In the genomic region with DNA sequence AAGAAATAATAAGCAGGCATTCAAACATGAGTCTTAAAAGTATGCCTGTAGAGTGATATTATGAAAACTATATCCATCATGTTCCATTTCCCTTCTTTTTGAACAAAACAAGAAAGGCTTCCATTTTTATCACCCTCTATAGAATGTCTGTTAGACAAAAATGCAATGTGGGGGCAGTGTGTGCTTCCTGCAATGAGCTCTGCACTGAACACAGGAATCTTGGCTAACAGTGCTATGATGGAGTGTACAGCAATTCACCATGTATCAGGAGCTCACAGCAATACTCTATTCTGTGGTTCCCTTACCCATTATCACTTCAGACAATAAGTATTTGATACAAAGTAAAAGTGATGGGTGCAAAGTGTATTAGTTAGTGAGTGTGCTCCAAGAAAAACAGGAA, we compare ENCODE assay signal across 23 mouse cellular contexts.
A peak's percentile ranks its signal among the peaks of the same experiment; 100 is the strongest.
DNase-seq lines count a peak whose midpoint lies in the region; ATAC-seq and TF ChIP-seq lines count a peak whose summit lies in the region.
"Had no signal": no experiment of that assay in that cellular context is flagged by ENCODE, and none has a peak within 500 bp of the region (broad histone marks: within the 10 kb centered on the region; RNA-seq: fewer than 3 reads in every experiment).

No protein-coding gene starts in this region.

- TF ChIP-seq CTCF in forebrain, postnatal 0 days (IDR thresholded peaks at IDR 0.05; ENCODE audit: low read depth), result no peak
- TF ChIP-seq CTCF in left cerebral cortex, adult 2 months (IDR thresholded peaks at IDR 0.05), result no peak

- H3K9me3 ChIP-seq in forebrain, postnatal 0 days (ENCODE audit: low read length), result no peaks in the 10 kb centered on the region
- H3K9me3 ChIP-seq in forebrain, embryonic 11.5 days (ENCODE audit: control insufficient read depth, low read length), result no peaks in the 10 kb centered on the region
- H3K9me3 ChIP-seq: forebrain, embryonic 10.5 days; G1E; hindbrain, embryonic 13.5 days had no signal

- DNase-seq in forebrain, postnatal 0 days, result peak; percentile 5
- no peak for DNase-seq in forebrain, embryonic 11.5 days (ENCODE audit: low spot score)
- no peak for DNase-seq in left cerebral cortex, adult 2 months (ENCODE audit: extremely low spot score in 1 of 2, low spot score in 2 of 2)
- DNase-seq in left cerebral cortex, postnatal 10 days (ENCODE audit: extremely low spot score in 1 of 2, low spot score in 2 of 2), result no peak
- peak; percentile 58 for DNase-seq in brain, adult 2 months (ENCODE audit: low read depth, low spot score)
- no peak for DNase-seq in adrenal gland, adult 2 months
- DNase-seq: adrenal gland, postnatal 10 days; adrenal gland, postnatal 36 days; B cell, adult 2 months; cerebellum, adult 11-12 months; cerebellum, adult 8-10 months; gastrocnemius, adult 2 months; gastrocnemius, postnatal 14 days; heart, adult 11 months; kidney, adult 18-20 months had no signal

- no peaks in the 10 kb centered on the region for H3K27me3 ChIP-seq in forebrain, postnatal 0 days (ENCODE audit: insufficient read depth, low read length)
- no peaks in the 10 kb centered on the region for H3K27me3 ChIP-seq in forebrain, embryonic 11.5 days (ENCODE audit: control insufficient read depth, insufficient read depth, low read length)
- H3K27me3 ChIP-seq: CH12.LX; hindbrain, embryonic 13.5 days had no signal

- no peak overlapping the region for H3K4me2 ChIP-seq in forebrain, postnatal 0 days (ENCODE audit: low read depth)
- no peak overlapping the region for H3K4me2 ChIP-seq in forebrain, embryonic 11.5 days (ENCODE audit: low read depth, low read length, severe bottlenecking)
- H3K4me2 ChIP-seq: heart, embryonic 11.5 days; hindbrain, embryonic 13.5 days had no signal

- no peak for ATAC-seq in forebrain, postnatal 0 days
- no peak for ATAC-seq in forebrain, embryonic 11.5 days (replicated peaks; ENCODE audit: low FRiP score)
- ATAC-seq: hindbrain, embryonic 16.5 days; inflammation-experienced regulatory T-cells, adult 6 months; intestine, embryonic 16.5 days had no signal

- H3K4me1 ChIP-seq in forebrain, postnatal 0 days (ENCODE audit: insufficient read depth), result no peaks in the 10 kb centered on the region
- H3K4me1 ChIP-seq in forebrain, embryonic 11.5 days (replicated peaks; ENCODE audit: control insufficient read depth, insufficient read depth, low read length), result no peaks in the 10 kb centered on the region
- H3K4me1 ChIP-seq: forebrain, embryonic 10.5 days; hindbrain, embryonic 13.5 days had no signal

- H3K36me3 ChIP-seq in forebrain, postnatal 0 days (ENCODE audit: insufficient read depth), result no peaks in the 10 kb centered on the region
- no peaks in the 10 kb centered on the region for H3K36me3 ChIP-seq in forebrain, embryonic 11.5 days (ENCODE audit: control insufficient read depth, insufficient read depth, low read length)
- H3K36me3 ChIP-seq: forebrain, embryonic 10.5 days; G1E; hindbrain, embryonic 13.5 days had no signal

- no peak overlapping the region for H3K4me3 ChIP-seq in forebrain, postnatal 0 days (ENCODE audit: low read depth, low read length)
- H3K4me3 ChIP-seq in forebrain, embryonic 11.5 days (ENCODE audit: low read depth, low read length), result no peak overlapping the region
- no peak overlapping the region for H3K4me3 ChIP-seq in left cerebral cortex, adult 2 months
- H3K4me3 ChIP-seq: forebrain, embryonic 10.5 days; gastrocnemius, adult 2 months; hindbrain, embryonic 13.5 days had no signal

- H3K27ac ChIP-seq in forebrain, postnatal 0 days (ENCODE audit: low read depth, low read length), result no peak overlapping the region
- no peak overlapping the region for H3K27ac ChIP-seq in forebrain, embryonic 11.5 days (ENCODE audit: low read depth, low read length)
- H3K27ac ChIP-seq in left cerebral cortex, adult 2 months, result peak overlapping the region; percentile 61; the same call in 1 of the 2 replicates
- H3K27ac ChIP-seq: forebrain, embryonic 10.5 days; gastrocnemius, adult 2 months; hindbrain, embryonic 13.5 days had no signal

- H3K9ac ChIP-seq in forebrain, postnatal 0 days, result no peak overlapping the region
- no peak overlapping the region for H3K9ac ChIP-seq in forebrain, embryonic 11.5 days (ENCODE audit: low read length)
- H3K9ac ChIP-seq: hindbrain, embryonic 13.5 days had no signal

- intact Hi-C loops in left cerebral cortex, adult 2 months (cut with DNase I), result loop anchor here (5.0 to 10.0 kb wide), 3 partner anchors 125 to 465 kb away; no protein-coding TSS in a partner anchor
- intact Hi-C loops in left cerebral cortex, postnatal 10 days (cut with DNase I), result no loop called here

Comparison
In these comparisons a context has a peak if more than half of its experiments do, and no peak if none do; other contexts are left out.
1. DNase-seq: peak in forebrain, postnatal 0 days (single experiment) and brain, adult 2 months (single experiment); none in forebrain, embryonic 11.5 days (single experiment), left cerebral cortex, adult 2 months (0 of 2), left cerebral cortex, postnatal 10 days (0 of 2) and adrenal gland, adult 2 months (single experiment).